Mouse (Mus musculus): ENCODE results near the gene Cyb5b. TPM values are rescaled to one million over a fixed set of nuclear protein-coding genes. Genes with fewer than 3 reads are reported as not detected.
"Not testable (repeated sequence)": the region's sequence is repeated elsewhere in the genome, so short reads cannot be mapped to it uniquely, and the experiment has no call there.

The Cyb5b gene
- polyA plus RNA-seq, 1 experiment, result 95.0 TPM

- H3K27ac ChIP-seq (ENCODE audit: insufficient read depth, low read length), result no peak overlapping the region
- 0 out of 2 replicates have a peak, but pooled peaks cover 3% of the 10 kb centered on the region for H3K4me1 ChIP-seq (ENCODE audit: control insufficient read depth, insufficient read depth, low read length)
- no peak overlapping the region for H3K4me3 ChIP-seq (ENCODE audit: insufficient read depth, low read length)
- no peak for TF ChIP-seq CTCF (IDR thresholded peaks at IDR 0.05; ENCODE audit: borderline replicate concordance, insufficient read depth, low read length)
- TF ChIP-seq POLR2A (IDR thresholded peaks at IDR 0.05; ENCODE audit: low read depth, low read length), result no peak
Measured at GRCm38 (mm10) chr8:107212006-107212405, 61.6 kb downstream of the Cyb5b start.

GRCm38 (mm10) chr8:107217230-107217629 lies 66.8 kb downstream of the Cyb5b start:
- not testable (repeated sequence) for H3K27ac ChIP-seq (ENCODE audit: insufficient read depth, low read length); H3K4me1 ChIP-seq (ENCODE audit: control insufficient read depth, insufficient read depth, low read length); H3K4me3 ChIP-seq (ENCODE audit: insufficient read depth, low read length)

- TF ChIP-seq CTCF (IDR thresholded peaks at IDR 0.05; ENCODE audit: borderline replicate concordance, insufficient read depth, low read length) (no peak), POLR2A (IDR thresholded peaks at IDR 0.05; ENCODE audit: low read depth, low read length) (no peak)
- Histone ChIP-seq H3K4me1 (ENCODE audit: control insufficient read depth, insufficient read depth, low read length) (no peaks in the 10 kb centered on the region), H3K27ac (ENCODE audit: insufficient read depth, low read length) (no peak overlapping the region), H3K4me3 (ENCODE audit: insufficient read depth, low read length) (no peak overlapping the region)
Measured at GRCm38 (mm10) chr8:107218091-107218490, 67.7 kb downstream of the Cyb5b start.

- Histone ChIP-seq H3K27ac (ENCODE audit: insufficient read depth, low read length) (no peak overlapping the region), H3K4me3 (ENCODE audit: insufficient read depth, low read length) (no peak overlapping the region), H3K4me1 (ENCODE audit: control insufficient read depth, insufficient read depth, low read length) (no peaks in the 10 kb centered on the region)
- TF ChIP-seq POLR2A (IDR thresholded peaks at IDR 0.05; ENCODE audit: low read depth, low read length) (no peak), CTCF (IDR thresholded peaks at IDR 0.05; ENCODE audit: borderline replicate concordance, insufficient read depth, low read length) (no peak)
Measured at GRCm38 (mm10) chr8:107219078-107219477, 68.6 kb downstream of the Cyb5b start.

- Histone ChIP-seq H3K4me3 (ENCODE audit: insufficient read depth, low read length) (no peak overlapping the region), H3K4me1 (ENCODE audit: control insufficient read depth, insufficient read depth, low read length) (peaks cover 8% of the 10 kb centered on the region), H3K27ac (ENCODE audit: insufficient read depth, low read length) (no peak overlapping the region)
- TF ChIP-seq POLR2A (IDR thresholded peaks at IDR 0.05; ENCODE audit: low read depth, low read length) (no peak), CTCF (IDR thresholded peaks at IDR 0.05; ENCODE audit: borderline replicate concordance, insufficient read depth, low read length) (no peak)
Measured at GRCm38 (mm10) chr8:107221924-107222851, 71.7 kb downstream of the Cyb5b start.

- Histone ChIP-seq H3K4me3 (ENCODE audit: insufficient read depth, low read length) (no peak overlapping the region), H3K27ac (ENCODE audit: insufficient read depth, low read length) (no peak overlapping the region), H3K4me1 (ENCODE audit: control insufficient read depth, insufficient read depth, low read length) (peaks cover 9% of the 10 kb centered on the region)
- TF ChIP-seq POLR2A (IDR thresholded peaks at IDR 0.05; ENCODE audit: low read depth, low read length) (no peak), CTCF (IDR thresholded peaks at IDR 0.05; ENCODE audit: borderline replicate concordance, insufficient read depth, low read length) (no peak)
Measured at GRCm38 (mm10) chr8:107226183-107226582, 75.7 kb downstream of the Cyb5b start.

GRCm38 (mm10) chr8:107227011-107227626 lies 76.7 kb downstream of the Cyb5b start:
- Histone ChIP-seq H3K4me1 (ENCODE audit: control insufficient read depth, insufficient read depth, low read length) (peaks cover 9% of the 10 kb centered on the region), H3K27ac (ENCODE audit: insufficient read depth, low read length) (no peak overlapping the region), H3K4me3 (ENCODE audit: insufficient read depth, low read length) (no peak overlapping the region)
- TF ChIP-seq CTCF (IDR thresholded peaks at IDR 0.05; ENCODE audit: borderline replicate concordance, insufficient read depth, low read length) (no peak), POLR2A (IDR thresholded peaks at IDR 0.05; ENCODE audit: low read depth, low read length) (no peak)

- Histone ChIP-seq H3K4me3 (ENCODE audit: insufficient read depth, low read length) (no peak overlapping the region), H3K4me1 (ENCODE audit: control insufficient read depth, insufficient read depth, low read length) (no peaks in the 10 kb centered on the region), H3K27ac (ENCODE audit: insufficient read depth, low read length) (no peak overlapping the region)
- TF ChIP-seq POLR2A (IDR thresholded peaks at IDR 0.05; ENCODE audit: low read depth, low read length) (no peak), CTCF (IDR thresholded peaks at IDR 0.05; ENCODE audit: borderline replicate concordance, insufficient read depth, low read length) (no peak)
Measured at GRCm38 (mm10) chr8:107233251-107233650, 82.8 kb downstream of the Cyb5b start.

- TF ChIP-seq POLR2A (IDR thresholded peaks at IDR 0.05; ENCODE audit: low read depth, low read length) (no peak), CTCF (IDR thresholded peaks at IDR 0.05; ENCODE audit: borderline replicate concordance, insufficient read depth, low read length) (no peak)
- H3K4me1 ChIP-seq (ENCODE audit: control insufficient read depth, insufficient read depth, low read length), result no peaks in the 10 kb centered on the region
- H3K4me3 ChIP-seq (ENCODE audit: insufficient read depth, low read length), result no peak overlapping the region
- H3K27ac ChIP-seq (ENCODE audit: insufficient read depth, low read length), result no peak overlapping the region
Measured at GRCm38 (mm10) chr8:107233718-107234117, 83.3 kb downstream of the Cyb5b start.

Other genes starting within 250 kb of the Cyb5b start
- 18.9 and 23.3 TPM in 2 replicates for gene Sntb2, start 214.9 kb upstream of the Cyb5b start, polyA plus RNA-seq (2011; ENCODE audit: insufficient read length, low read depth, missing spikeins)
- 47.0 and 48.3 TPM in 2 replicates for gene Vps4a, start 119.4 kb upstream of the Cyb5b start, polyA plus RNA-seq (2011; ENCODE audit: insufficient read length, low read depth, missing spikeins)
- gene Pdf, start 102.0 kb upstream of the Cyb5b start, polyA plus RNA-seq (2011; ENCODE audit: insufficient read length, low read depth, missing spikeins), result 4.4 and 5.5 TPM in 2 replicates
- 31.0 TPM in 2 replicates for gene Cog8, start 94.0 kb upstream of the Cyb5b start, polyA plus RNA-seq (2011; ENCODE audit: insufficient read length, low read depth, missing spikeins)
- 71.2 and 71.5 TPM in 2 replicates for gene Nip7, start 93.8 kb upstream of the Cyb5b start, polyA plus RNA-seq (2011; ENCODE audit: insufficient read length, low read depth, missing spikeins)
- not detected in 2 replicates for gene Tmed6, start 85.0 kb upstream of the Cyb5b start, polyA plus RNA-seq (2011; ENCODE audit: insufficient read length, low read depth, missing spikeins)
- 28.0 and 35.7 TPM in 2 replicates for gene Terf2, start 54.1 kb upstream of the Cyb5b start, polyA plus RNA-seq (2011; ENCODE audit: insufficient read length, low read depth, missing spikeins)
- gene Nfat5, start 142.8 kb downstream of the Cyb5b start, polyA plus RNA-seq (2011; ENCODE audit: insufficient read length, low read depth, missing spikeins), result 89.1 and 108 TPM in 2 replicates

Measured in embryonic fibroblast, embryonic 13.5 days (primary cell).